Mouse (Mus musculus) C2C12 (cell line): ENCODE data around the gene Myo3b.

Experiments used
- CTCF ChIP-seq: IDR thresholded peaks from one replicate; pipeline ENCODE4 v1.5.1; 2011; ENCODE audit not compliant: control insufficient read depth, insufficient read depth, insufficient read length
- USF1 ChIP-seq: IDR thresholded peaks from one replicate; pipeline ENCODE4 v1.6.1; 2011; ENCODE audit warnings: low read depth, mild to moderate bottlenecking, control low read depth, moderate library complexity

DNA sequence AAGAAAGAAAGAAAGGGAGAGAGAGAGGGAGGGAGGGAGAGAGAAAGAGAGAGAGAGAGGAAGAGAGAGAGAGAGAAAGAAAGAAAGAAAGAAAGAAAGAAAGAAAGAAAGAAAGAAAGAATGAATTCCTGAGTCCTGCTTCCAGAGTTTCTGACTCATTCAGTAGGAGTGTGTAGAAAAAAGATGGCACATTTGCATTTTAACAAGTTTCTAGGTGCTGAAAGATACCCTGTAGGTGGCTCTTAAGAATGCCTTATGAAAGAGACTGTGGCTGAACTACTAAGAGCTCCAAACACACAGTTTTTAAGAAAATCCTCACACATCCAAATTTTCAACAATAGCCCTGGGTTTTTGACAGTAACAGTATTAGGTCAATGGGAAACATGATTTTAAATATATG is 264.0 kb downstream of the Myo3b start:
- TF ChIP-seq CTCF (no peak), USF1 (no peak)
